Mouse (Mus musculus): Measurements from ENCODE around the gene Ly86. TPM values are rescaled to one million over a fixed set of nuclear protein-coding genes. Genes with fewer than 3 reads are reported as not detected.
A peak's percentile ranks its signal among the peaks of the same experiment; 100 is the strongest.

Gene Ly86
- polyA plus RNA-seq, 1 experiment from 2014 or later: 6.7 TPM

DNA sequence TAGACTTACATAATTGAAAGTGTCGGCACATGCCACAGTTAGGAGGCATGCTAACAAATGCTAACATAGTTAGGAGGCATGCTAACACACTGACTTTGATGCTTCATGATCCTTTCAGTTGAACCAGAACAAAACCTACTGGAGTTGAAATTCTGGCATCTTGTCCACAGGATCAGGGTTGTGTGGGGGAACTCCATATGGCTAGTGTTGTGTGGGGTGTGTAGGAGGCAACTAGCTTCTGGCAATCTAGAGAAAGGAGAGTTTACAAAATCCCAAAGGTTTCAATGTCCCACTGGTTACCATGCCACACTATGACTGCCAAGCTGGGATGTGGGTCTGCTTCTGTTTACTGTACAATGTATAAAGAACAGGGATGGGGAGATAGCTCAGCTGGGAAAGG lies 70.7 kb downstream of the Ly86 start:
- H3K9ac ChIP-seq: no peak overlapping the region
- WGBS: 95% methylated on average over 1 of the region's 1 CpGs

DNA sequence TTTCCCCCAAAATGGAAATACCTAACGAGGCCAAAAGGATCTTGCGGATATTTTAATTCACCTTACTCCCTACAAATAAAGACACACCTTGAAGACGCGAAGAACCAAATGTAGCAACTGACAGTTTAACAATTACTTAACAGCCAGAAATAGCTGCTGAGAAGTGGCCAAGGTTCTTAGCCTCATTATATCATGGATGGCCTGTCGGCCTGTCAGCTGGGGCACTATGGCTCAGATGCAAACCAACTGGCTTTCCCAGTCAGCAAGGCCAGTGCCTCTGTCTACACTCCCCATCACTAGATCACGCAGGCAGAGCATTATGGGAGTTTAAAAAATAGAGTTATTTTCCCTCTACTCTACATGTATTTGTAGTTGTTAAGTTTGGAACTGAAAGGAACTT lies 78.4 kb downstream of the Ly86 start:
- H3K27ac ChIP-seq: no peak overlapping the region
- no peaks in the 10 kb centered on the region for H3K9me3 ChIP-seq
- H3K9ac ChIP-seq: no peak overlapping the region
- no peaks in the 10 kb centered on the region for H3K27me3 ChIP-seq (replicated peaks)
- H3K36me3 ChIP-seq: no peaks in the 10 kb centered on the region
- H3K4me3 ChIP-seq: no peak overlapping the region
- ATAC-seq (ENCODE audit: low FRiP score, low read depth): no peak
- no peak overlapping the region for H3K4me2 ChIP-seq (replicated peaks)
- H3K4me1 ChIP-seq: no peaks in the 10 kb centered on the region
- 92% methylated on average over 6 of the region's 6 CpGs for WGBS

More for the DNA sequence above, 70.7 kb downstream of the Ly86 start:
- Histone ChIP-seq H3K27ac (no peak overlapping the region), H3K36me3 (no peaks in the 10 kb centered on the region), H3K9me3 (no peaks in the 10 kb centered on the region), H3K27me3 (replicated peaks) (no peaks in the 10 kb centered on the region), H3K4me3 (no peak overlapping the region), H3K4me2 (replicated peaks) (no peak overlapping the region), H3K4me1 (no peaks in the 10 kb centered on the region)
- ATAC-seq (ENCODE audit: low FRiP score, low read depth): no peak

DNA sequence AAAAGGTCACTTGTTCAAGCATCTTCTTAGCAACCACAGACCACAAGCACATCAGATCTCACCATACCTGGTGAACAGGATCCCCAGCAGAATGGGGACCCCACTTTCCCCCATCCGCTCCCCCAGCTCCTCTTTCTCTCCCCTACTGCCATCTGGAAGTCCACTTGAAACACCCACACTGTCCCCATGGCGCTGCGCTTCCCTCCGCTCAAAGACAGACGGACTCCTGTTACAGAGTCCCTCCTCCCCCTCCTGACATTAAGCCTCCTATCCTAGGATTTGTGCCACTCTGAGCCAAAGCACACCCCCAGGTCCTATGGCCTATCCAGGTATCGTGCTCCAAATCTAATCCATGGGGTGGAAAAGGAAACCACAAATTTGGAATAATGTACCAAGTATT lies 79.9 kb downstream of the Ly86 start:
- no peak overlapping the region for H3K9ac ChIP-seq
- no peak overlapping the region for H3K4me3 ChIP-seq
- no peaks in the 10 kb centered on the region for H3K36me3 ChIP-seq
- 93% methylated on average over 6 of the region's 6 CpGs for WGBS
- H3K27me3 ChIP-seq (replicated peaks): no peaks in the 10 kb centered on the region
- H3K27ac ChIP-seq: no peak overlapping the region
- H3K9me3 ChIP-seq: no peaks in the 10 kb centered on the region
- H3K4me1 ChIP-seq: no peaks in the 10 kb centered on the region
- ATAC-seq (ENCODE audit: low FRiP score, low read depth): no peak
- H3K4me2 ChIP-seq (replicated peaks): no peak overlapping the region

DNA sequence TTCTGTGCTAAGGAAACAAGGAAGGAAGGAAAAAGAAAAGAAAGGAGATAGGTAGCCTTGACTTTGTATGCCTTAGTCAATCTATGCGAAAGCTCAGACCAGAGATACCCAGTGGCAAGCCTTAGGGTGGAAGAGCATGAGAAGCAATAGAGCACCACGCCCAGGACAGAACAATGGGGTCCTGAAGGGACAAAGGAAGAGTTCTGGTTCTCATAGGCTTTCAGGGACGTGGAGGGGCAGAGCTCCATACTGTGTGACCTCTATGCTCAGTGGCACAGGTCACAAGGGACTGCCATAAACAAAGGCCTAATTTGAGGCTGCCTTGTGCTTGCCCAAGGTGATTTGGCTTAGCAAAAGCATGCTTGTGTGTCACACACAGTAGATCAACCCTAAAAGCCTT lies 80.4 kb downstream of the Ly86 start:
- H3K27me3 ChIP-seq (replicated peaks): no peaks in the 10 kb centered on the region
- H3K4me1 ChIP-seq: no peaks in the 10 kb centered on the region
- H3K36me3 ChIP-seq: no peaks in the 10 kb centered on the region
- WGBS: 52% methylated on average over 3 of the region's 3 CpGs
- H3K9me3 ChIP-seq: no peaks in the 10 kb centered on the region
- no peak overlapping the region for H3K4me3 ChIP-seq
- H3K4me2 ChIP-seq (replicated peaks): no peak overlapping the region
- no peak overlapping the region for H3K9ac ChIP-seq
- no peak overlapping the region for H3K27ac ChIP-seq
- ATAC-seq (ENCODE audit: low FRiP score, low read depth): no peak

DNA sequence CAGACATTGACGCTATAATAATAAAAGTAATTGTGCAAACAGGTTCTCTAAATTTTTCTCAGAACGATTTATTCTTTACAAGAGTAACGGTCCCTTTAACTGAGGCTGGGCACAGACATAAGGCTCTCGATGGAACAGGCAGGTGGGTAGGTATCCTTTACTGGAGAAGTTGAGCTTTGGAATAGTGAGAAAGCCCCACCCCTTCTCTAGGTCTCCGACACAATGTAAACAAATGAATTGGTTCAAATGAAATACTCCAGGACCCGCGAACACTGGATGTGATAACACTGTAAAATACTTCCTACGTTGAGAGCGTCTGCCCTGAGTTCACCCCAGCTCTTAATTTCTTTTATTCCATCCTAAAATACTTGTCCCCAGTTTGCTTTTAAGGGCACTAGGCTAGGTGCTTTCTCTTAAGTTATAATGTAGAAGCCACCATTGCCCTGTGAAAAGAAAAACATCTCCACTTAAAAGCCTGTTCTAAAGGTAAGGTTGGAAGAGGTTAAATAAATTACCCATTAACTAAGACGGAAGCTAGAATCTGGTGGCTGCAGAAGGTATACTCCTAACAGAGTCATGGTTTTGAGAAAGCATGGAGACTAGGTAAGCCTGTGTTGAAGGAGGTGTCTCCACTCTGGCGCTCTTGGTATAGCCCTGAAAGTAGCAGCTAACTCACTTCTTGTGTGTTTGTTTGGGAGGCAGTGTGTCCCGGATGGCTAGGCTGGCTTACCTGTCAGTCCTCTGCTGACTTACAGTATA lies 81.7 kb downstream of the Ly86 start:
- no peak overlapping the region for H3K4me2 ChIP-seq (replicated peaks)
- no peak overlapping the region for H3K4me3 ChIP-seq
- H3K4me1 ChIP-seq: no peaks in the 10 kb centered on the region
- 89% methylated on average over 12 of the region's 12 CpGs for WGBS
- no peak overlapping the region for H3K9ac ChIP-seq
- ATAC-seq (ENCODE audit: low FRiP score, low read depth): no peak
- H3K9me3 ChIP-seq: no peaks in the 10 kb centered on the region
- H3K27me3 ChIP-seq (replicated peaks): no peaks in the 10 kb centered on the region
- H3K36me3 ChIP-seq: no peaks in the 10 kb centered on the region
- H3K27ac ChIP-seq: no peak overlapping the region

DNA sequence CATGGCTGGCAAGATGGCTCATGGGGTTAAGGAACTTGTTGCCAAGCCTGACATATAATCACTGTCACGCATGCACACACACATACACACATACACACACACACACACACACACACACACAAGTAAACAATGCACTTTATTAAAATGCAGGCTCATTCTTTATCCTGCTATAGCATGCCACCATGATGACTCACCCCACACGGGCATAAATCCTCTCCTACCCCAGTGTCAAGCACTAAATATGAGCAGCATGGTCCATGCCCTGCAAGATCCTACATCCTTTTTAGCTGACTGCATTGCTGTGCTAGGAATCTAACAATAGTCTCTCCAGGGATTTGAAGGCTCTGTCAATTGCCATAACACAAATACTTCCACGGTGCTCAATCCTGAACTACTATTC lies 83.5 kb downstream of the Ly86 start:
- H3K4me2 ChIP-seq (replicated peaks): no peak overlapping the region
- H3K27ac ChIP-seq: no peak overlapping the region
- H3K9me3 ChIP-seq: no peaks in the 10 kb centered on the region
- H3K27me3 ChIP-seq (replicated peaks): no peaks in the 10 kb centered on the region
- 86% methylated on average over 3 of the region's 3 CpGs for WGBS
- ATAC-seq (ENCODE audit: low FRiP score, low read depth): no peak
- no peaks in the 10 kb centered on the region for H3K4me1 ChIP-seq
- H3K4me3 ChIP-seq: no peak overlapping the region
- no peaks in the 10 kb centered on the region for H3K36me3 ChIP-seq
- no peak overlapping the region for H3K9ac ChIP-seq

DNA sequence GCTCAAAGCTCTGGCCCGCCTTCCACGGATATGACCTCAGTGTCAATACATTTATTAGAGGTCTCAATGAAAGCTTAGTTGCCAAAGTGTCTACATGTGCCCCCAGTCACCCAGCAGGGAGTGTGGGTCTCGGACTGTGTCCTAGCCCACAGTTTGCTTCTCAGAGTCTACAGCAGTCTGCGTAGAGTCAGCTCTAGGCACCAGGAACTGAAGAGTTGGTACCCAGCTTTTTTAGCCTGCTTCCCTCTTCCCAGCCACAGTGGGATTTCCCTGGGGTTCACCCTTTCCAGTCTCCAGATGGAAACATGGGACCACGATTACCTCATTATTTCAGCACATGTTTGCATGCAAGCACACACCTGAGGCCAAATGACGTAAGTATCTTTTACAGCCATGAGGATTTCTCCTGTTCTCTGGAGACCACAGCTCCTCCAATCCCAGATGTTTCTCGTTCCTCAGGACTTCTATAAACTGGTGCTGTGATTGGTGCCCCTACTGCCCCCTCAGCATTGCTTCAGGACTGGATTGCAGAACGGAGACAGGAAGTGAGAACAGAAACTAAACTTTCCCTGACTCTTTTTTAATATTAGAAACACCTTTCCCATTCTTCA lies 84.8 kb downstream of the Ly86 start:
- Histone ChIP-seq H3K4me1 (peaks cover 3% of the 10 kb centered on the region; the same call in 1 of the 2 replicates), H3K4me3 (no peak overlapping the region), H3K27me3 (replicated peaks) (no peaks in the 10 kb centered on the region), H3K27ac (no peak overlapping the region), H3K9ac (no peak overlapping the region), H3K9me3 (no peaks in the 10 kb centered on the region), H3K36me3 (no peaks in the 10 kb centered on the region), H3K4me2 (replicated peaks) (no peak overlapping the region)
- no peak for ATAC-seq (ENCODE audit: low FRiP score, low read depth)
- 76% methylated on average over 8 of the region's 8 CpGs for WGBS

DNA sequence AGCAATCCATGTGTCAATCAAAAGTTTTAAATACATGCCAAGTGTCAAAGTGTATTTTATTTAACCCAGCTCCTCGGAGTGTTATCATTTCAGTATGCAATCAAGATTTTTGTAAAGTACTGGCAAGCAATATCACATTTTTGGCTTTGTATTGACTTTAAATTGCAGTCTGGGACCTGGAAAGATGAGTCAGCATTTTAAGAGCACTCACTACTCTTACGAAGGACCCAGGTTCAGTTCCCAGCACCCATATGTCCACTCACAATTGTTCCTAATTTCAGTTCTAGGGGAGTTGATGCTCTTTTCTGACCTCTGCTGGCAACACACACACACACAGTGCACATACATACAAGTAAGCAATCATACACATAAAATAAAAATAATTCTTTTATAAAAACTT lies 86.7 kb downstream of the Ly86 start:
- Histone ChIP-seq H3K36me3 (no peaks in the 10 kb centered on the region), H3K27me3 (replicated peaks) (peaks cover 11% of the 10 kb centered on the region), H3K9me3 (no peaks in the 10 kb centered on the region), H3K4me1 (peaks cover 4% of the 10 kb centered on the region; the same call in 1 of the 2 replicates), H3K4me3 (no peak overlapping the region), H3K9ac (no peak overlapping the region), H3K4me2 (replicated peaks) (no peak overlapping the region), H3K27ac (no peak overlapping the region)
- 93% methylated on average over 2 of the region's 2 CpGs for WGBS
- no peak for ATAC-seq (ENCODE audit: low FRiP score, low read depth)

DNA sequence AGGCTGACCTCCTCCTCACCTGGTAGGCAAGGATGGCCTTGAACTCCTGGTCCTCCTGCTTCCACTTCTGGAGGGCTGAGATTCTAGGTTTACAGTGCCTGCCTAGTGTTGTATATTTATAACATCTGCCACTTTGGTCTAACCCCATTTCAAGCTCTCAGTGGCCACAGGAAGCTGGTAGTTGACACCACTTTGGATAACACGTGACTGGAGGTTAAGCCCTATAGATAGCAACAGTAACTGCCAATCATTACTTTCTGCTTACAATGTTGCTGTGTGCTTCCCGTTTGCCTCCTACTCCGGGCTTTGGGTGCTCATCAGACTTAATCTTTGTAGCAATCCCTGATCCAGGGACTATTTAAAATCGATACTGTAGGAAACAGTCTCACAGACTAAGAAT lies 87.6 kb downstream of the Ly86 start:
- ATAC-seq (ENCODE audit: low FRiP score, low read depth): no peak
- 53% methylated on average over 4 of the region's 4 CpGs for WGBS
- H3K27me3 ChIP-seq (replicated peaks): peaks cover 17% of the 10 kb centered on the region
- H3K36me3 ChIP-seq: no peaks in the 10 kb centered on the region
- no peak overlapping the region for H3K27ac ChIP-seq
- H3K9ac ChIP-seq: no peak overlapping the region
- no peak overlapping the region for H3K4me2 ChIP-seq (replicated peaks)
- H3K9me3 ChIP-seq: no peaks in the 10 kb centered on the region
- H3K4me1 ChIP-seq: peaks cover 4% of the 10 kb centered on the region; the same call in 1 of the 2 replicates
- H3K4me3 ChIP-seq: no peak overlapping the region

DNA sequence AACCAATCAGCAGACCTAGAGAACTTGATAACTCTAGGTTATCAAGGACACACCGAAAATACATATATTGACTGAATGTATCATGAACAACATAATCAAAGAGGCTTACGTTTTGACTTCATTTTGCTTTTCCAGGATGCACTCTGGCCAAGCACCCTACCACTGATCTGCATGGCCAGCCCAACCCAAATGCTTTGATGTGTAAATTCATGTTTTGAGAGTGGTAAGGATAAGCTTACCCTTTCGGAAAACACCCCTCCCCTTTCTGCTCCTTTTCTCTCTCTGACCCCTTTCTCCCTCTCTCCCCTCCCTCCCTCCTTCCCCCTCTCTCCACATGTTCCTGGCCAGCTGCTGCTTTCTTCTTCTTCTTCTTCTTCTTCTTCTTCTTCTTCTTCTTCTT lies 88.1 kb downstream of the Ly86 start:
- 31% methylated on average over 3 of the region's 3 CpGs for WGBS
- Histone ChIP-seq H3K4me3 (no peak overlapping the region), H3K4me1 (peaks cover 4% of the 10 kb centered on the region; the same call in 1 of the 2 replicates), H3K9ac (no peak overlapping the region), H3K27me3 (replicated peaks) (peaks cover 22% of the 10 kb centered on the region), H3K36me3 (no peaks in the 10 kb centered on the region), H3K9me3 (no peaks in the 10 kb centered on the region), H3K27ac (no peak overlapping the region), H3K4me2 (replicated peaks) (no peak overlapping the region)
- ATAC-seq (ENCODE audit: low FRiP score, low read depth): no peak

DNA sequence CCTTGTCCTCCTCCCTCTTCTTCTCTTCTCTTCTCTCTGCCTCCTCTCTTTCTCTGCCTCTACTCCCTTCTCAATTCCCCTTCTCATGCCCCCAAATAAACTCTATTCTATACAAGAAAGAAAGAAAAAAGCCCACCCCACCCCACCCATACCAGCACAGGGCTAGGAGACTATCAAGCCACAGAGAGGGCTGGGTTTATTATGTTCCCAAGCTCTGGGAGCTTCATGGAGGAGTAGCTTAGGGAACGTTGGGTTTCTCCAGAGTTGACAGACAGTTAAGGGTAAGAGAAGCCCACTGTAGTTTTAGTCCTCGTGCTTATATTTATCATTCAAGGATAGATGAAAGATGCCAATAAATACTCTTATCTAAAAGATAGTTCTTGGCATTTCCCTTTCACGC lies 88.7 kb downstream of the Ly86 start:
- 17% methylated on average over 3 of the region's 3 CpGs for WGBS
- Histone ChIP-seq H3K9ac (no peak overlapping the region), H3K27ac (no peak overlapping the region), H3K9me3 (no peaks in the 10 kb centered on the region), H3K4me1 (peaks cover 4% of the 10 kb centered on the region; the same call in 1 of the 2 replicates), H3K4me2 (replicated peaks) (peak overlapping the region; percentile 69; the same call in 1 of the 2 replicates), H3K4me3 (no peak overlapping the region), H3K36me3 (no peaks in the 10 kb centered on the region), H3K27me3 (replicated peaks) (peaks cover 22% of the 10 kb centered on the region)
- peak; percentile 48; the same call in 1 of the 2 replicates for ATAC-seq (ENCODE audit: low FRiP score, low read depth)

DNA sequence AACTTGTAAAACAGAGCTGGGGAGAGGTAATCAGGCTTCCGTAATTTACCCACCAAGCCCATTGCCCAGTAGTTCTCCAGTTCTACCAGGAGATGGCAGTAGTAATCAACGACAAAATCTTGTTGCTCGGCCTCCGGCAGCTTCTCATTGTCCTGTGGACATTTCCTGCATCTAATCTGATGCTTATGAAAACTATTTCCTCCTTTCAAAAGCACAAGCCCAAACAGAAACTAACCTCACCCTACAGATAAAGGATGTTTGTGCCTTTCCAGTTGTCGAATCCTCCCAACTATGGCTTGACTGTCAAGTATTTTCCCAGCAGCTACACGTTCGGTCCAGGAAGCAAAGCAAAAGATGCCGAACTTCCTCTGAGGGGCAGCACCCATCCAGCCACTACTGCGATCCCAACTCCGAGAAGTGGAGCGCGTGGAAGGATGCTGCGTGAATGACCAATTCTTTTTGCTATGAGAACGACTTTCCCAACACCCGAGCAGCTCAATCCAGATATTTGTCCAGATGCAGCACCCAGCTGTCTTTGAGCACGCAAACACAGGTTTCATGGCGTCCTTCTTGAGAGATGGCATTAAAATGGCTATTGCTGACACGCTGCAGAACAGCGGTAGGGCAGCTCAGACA lies 89.2 kb downstream of the Ly86 start:
- Histone ChIP-seq H3K4me2 (replicated peaks) (peak overlapping the region; percentile 69), H3K4me1 (peaks cover 4% of the 10 kb centered on the region; the same call in 1 of the 2 replicates), H3K4me3 (peak overlapping the region; percentile 44), H3K27ac (no peak overlapping the region), H3K9ac (peak overlapping the region; percentile 33), H3K9me3 (no peaks in the 10 kb centered on the region), H3K36me3 (no peaks in the 10 kb centered on the region), H3K27me3 (replicated peaks) (peaks cover 22% of the 10 kb centered on the region)
- 1% methylated on average over 19 of the region's 19 CpGs for WGBS
- ATAC-seq (ENCODE audit: low FRiP score, low read depth): peak; percentile 61
